Mouse (Mus musculus): Measurements from ENCODE around the gene Ccer1. TPM values are rescaled to one million over a fixed set of nuclear protein-coding genes. Genes with fewer than 3 reads are reported as not detected.

Ccer1 gene
- not detected for total RNA-seq (2018; cell fraction: chromatin; rRNA removed)
- not detected for total RNA-seq (2018; cell fraction: cytosol; rRNA removed)
- not detected for total RNA-seq (2018; cell fraction: nucleus; rRNA removed)
- not detected in 3 replicates for polyA plus RNA-seq (2018)

- WGBS (ENCODE audit: missing documents) = 80% methylated on average over 18 of the region's 20 CpGs
- H3K27ac ChIP-seq = no peak within 1 kb of the TSS
- H3K36me3 ChIP-seq (ENCODE audit: inconsistent target) = no peaks in the 10 kb centered on the region
- no peak within 1 kb of the TSS for H3K4me3 ChIP-seq (ENCODE audit: inconsistent target)
- H3K79me2 ChIP-seq (ENCODE audit: inconsistent target) = no peaks in the 10 kb centered on the region
These were observed at the start of gene Ccer1 for GRCm38 (mm10) chr10:97692913-97693312. Ccer1 (plus strand) TSS chr10:97693059.

DNA sequence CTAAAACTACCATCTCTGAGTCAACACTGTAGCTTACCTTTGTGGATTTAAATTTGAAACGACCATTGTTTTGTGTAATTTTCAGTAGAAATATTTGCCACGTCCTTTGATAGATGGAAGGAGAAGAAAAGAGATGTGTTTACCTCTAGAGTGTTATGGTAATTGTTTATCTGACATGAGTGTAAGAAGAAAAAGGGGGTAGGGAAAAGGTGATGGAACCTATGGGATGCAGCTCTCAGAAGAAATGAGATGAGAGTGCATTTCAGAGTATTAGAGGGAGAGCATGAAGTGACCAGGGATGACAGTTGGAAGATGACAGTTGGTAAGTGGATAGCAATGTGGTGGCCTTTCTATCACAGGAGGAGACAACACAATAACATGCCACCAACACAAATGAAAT is 49.1 kb upstream of the Ccer1 start, which contains the start of gene Epyc:
Epyc (plus strand) TSS at position 301 of the 400 bp plus-strand sequence.
- H3K79me2 ChIP-seq (ENCODE audit: inconsistent target) = no peaks in the 10 kb centered on the region
- no peak within 1 kb of the TSS for H3K4me3 ChIP-seq (ENCODE audit: inconsistent target)
- H3K36me3 ChIP-seq (ENCODE audit: inconsistent target) = no peaks in the 10 kb centered on the region
- no peak within 1 kb of the TSS for H3K27ac ChIP-seq
- WGBS (ENCODE audit: missing documents) = 89% methylated on average over 2 of the region's 2 CpGs

DNA sequence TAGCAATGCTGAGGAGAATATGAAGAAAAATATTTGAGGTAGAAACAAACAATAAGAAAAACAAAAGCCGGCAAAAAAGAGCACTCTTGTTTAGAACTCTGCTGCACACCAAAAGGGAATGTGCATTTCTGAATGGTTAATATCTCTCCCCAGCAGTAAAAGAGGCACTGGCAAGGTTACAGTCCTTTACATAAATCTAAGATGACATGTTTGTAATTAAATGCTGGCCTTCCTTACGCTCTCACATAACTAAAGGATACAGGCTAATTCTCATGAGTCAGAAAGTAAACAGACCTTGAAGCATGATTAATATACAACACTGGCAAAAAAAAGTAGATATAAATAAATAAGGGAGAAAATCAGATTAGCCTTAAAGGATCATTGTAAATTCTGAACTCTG is 42.5 kb upstream of the Ccer1 start:
- Histone ChIP-seq H3K27ac (no peak overlapping the region), H3K4me3 (ENCODE audit: inconsistent target) (no peak overlapping the region), H3K36me3 (ENCODE audit: inconsistent target) (no peaks in the 10 kb centered on the region), H3K79me2 (ENCODE audit: inconsistent target) (no peaks in the 10 kb centered on the region)
- WGBS (ENCODE audit: missing documents) = 91% methylated on average over 2 of the region's 2 CpGs

DNA sequence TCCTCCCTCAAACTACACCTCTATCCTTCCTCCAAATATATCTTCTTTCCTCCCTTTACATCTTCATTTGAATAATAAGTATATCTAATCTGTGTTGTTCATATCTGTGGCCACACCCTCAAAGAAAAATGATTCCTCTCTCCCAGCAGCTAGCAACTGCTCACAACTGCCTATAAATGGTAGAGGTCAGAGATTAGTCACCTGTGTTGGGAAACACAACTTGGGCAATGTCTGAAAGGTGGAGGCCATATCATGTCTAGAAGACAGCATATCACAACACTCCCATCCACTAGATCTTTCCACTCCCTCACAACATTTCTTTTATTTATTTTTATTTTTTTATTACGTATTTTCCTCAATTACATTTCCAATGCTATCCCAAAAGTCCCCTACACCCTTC is 33.4 kb upstream of the Ccer1 start:
- 92% methylated on average over 1 of the region's 1 CpGs for WGBS (ENCODE audit: missing documents)
- Histone ChIP-seq H3K36me3 (ENCODE audit: inconsistent target) (no peaks in the 10 kb centered on the region), H3K4me3 (ENCODE audit: inconsistent target) (no peak overlapping the region), H3K79me2 (ENCODE audit: inconsistent target) (no peaks in the 10 kb centered on the region), H3K27ac (no peak overlapping the region)

- Histone ChIP-seq H3K27ac (no peak overlapping the region), H3K36me3 (ENCODE audit: inconsistent target) (no peaks in the 10 kb centered on the region), H3K4me3 (ENCODE audit: inconsistent target) (no peak overlapping the region), H3K79me2 (ENCODE audit: inconsistent target) (no peaks in the 10 kb centered on the region)
- 91% methylated on average over 4 of the region's 4 CpGs for WGBS (ENCODE audit: missing documents)
These were observed 24.2 kb upstream of the Ccer1 start for GRCm38 (mm10) chr10:97668656-97669055.

DNA sequence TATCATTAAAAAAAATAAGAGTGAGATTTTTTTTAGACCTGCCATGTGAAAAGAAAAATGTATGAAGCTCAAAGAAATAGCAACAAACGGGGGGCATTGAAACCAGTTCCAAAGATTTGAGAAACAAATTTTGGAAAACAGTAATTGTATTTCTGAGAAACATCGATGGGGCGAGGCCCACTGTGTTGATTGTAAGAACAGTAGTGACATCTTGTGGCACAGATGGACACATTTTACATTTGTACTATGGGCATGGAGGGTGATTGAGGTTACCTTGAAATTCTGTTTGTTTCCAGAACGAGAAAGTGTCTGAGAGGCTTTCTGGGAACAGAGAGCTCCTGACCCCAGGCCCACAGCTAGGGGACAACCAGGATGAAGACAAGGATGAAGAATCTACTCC is 22.7 kb upstream of the Ccer1 start:
- 76% methylated on average over 4 of the region's 4 CpGs for WGBS (ENCODE audit: missing documents)
- no peaks in the 10 kb centered on the region for H3K36me3 ChIP-seq (ENCODE audit: inconsistent target)
- no peak overlapping the region for H3K4me3 ChIP-seq (ENCODE audit: inconsistent target)
- no peak overlapping the region for H3K27ac ChIP-seq
- H3K79me2 ChIP-seq (ENCODE audit: inconsistent target) = no peaks in the 10 kb centered on the region

DNA sequence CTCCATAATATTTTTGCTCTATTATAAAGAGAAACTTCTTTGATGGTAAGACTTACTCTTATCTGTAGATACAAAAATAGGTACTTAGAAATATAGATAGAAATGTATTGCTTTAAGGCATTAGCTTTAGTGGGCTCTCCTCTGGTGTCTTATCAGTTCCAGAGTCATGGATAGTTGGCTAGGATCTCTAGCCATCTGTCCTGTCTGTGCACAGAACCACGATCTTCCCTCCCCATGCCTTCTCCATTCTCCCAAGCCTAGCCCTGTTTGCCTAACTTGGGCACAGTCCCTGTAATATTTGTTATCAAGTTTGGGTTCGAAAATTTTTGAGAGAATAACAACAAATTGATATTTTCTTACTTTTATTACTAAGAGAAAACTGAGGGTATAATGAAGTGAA is 19.6 kb upstream of the Ccer1 start:
- H3K27ac ChIP-seq = no peak overlapping the region
- H3K4me3 ChIP-seq (ENCODE audit: inconsistent target) = no peak overlapping the region

GRCm38 (mm10) chr10:97682981-97683380 is 9.9 kb upstream of the Ccer1 start:
- no peaks in the 10 kb centered on the region for H3K79me2 ChIP-seq (ENCODE audit: inconsistent target)
- H3K27ac ChIP-seq = no peak overlapping the region
- no peaks in the 10 kb centered on the region for H3K36me3 ChIP-seq (ENCODE audit: inconsistent target)
- H3K4me3 ChIP-seq (ENCODE audit: inconsistent target) = no peak overlapping the region

More for the DNA sequence above, 19.6 kb upstream of the Ccer1 start:
- Histone ChIP-seq H3K36me3 (ENCODE audit: inconsistent target) (no peaks in the 10 kb centered on the region), H3K79me2 (ENCODE audit: inconsistent target) (no peaks in the 10 kb centered on the region)
- 84% methylated on average over 2 of the region's 2 CpGs for WGBS (ENCODE audit: missing documents)

GRCm38 (mm10) chr10:97687198-97687597 is 5.7 kb upstream of the Ccer1 start:
- H3K4me3 ChIP-seq (ENCODE audit: inconsistent target) = no peak overlapping the region
- H3K79me2 ChIP-seq (ENCODE audit: inconsistent target) = no peaks in the 10 kb centered on the region
- WGBS (ENCODE audit: missing documents) = 93% methylated on average over 1 of the region's 1 CpGs
- no peak overlapping the region for H3K27ac ChIP-seq
- no peaks in the 10 kb centered on the region for H3K36me3 ChIP-seq (ENCODE audit: inconsistent target)

DNA sequence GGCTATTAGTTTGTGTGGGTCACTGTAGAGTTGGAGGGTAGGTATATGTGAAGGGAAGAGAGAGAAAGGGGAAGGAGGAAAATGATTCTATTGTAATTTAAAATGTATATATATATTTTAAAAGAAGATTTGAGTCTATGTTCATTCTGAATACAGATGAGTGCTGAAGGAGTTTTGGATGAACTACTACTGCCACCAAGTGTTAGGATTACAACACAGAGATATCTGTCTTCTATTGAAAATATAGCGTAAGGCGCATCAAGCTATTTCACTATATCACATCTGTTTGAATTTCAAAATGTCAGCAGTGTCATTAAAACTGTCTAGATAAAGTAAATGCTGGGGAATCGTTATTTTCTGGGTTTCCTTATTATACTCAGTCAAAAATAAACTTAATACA is 3.4 kb upstream of the Ccer1 start:
- WGBS (ENCODE audit: missing documents) = 77% methylated on average over 3 of the region's 3 CpGs
- Histone ChIP-seq H3K79me2 (ENCODE audit: inconsistent target) (no peaks in the 10 kb centered on the region), H3K27ac (no peak overlapping the region), H3K4me3 (ENCODE audit: inconsistent target) (no peak overlapping the region), H3K36me3 (ENCODE audit: inconsistent target) (no peaks in the 10 kb centered on the region)

DNA sequence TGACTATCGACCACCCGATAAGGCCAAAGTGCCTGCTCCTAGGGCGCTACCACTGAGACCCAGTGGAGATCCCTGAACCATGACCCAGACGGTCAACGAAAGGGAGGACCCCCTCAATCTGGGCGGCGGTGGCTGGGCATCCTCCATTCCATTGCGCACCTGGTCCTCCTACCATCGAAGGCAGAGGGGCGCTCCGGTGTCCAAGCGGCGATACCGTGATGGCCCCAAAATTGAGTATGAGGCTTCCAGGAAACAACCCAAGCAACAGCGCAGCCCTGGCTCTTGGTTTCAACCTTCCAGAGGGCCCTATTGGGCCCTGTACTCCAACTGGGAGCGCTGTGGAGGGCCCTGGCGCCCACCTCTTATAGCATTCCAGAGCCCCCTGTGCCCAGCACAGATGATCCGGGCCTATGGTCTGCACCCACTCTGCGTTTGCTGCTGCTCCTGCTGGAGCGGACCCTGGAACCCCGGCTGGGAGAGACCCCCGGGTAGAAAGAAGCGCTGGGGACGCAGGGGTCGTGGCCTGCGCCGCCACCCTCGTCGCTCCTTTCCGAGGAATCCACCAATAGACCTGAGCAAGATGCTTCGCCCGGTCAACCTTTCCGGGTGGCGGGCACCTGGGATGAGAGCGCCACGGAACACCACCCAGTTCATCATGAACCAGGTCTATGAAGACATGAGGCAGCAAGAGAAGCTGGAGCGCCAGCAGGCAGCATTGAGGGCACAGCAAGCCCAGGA is 708 bp downstream of the Ccer1 start:
- no peak overlapping the region for H3K27ac ChIP-seq
- WGBS (ENCODE audit: missing documents) = 93% methylated on average over 36 of the region's 37 CpGs

GRCm38 (mm10) chr10:97702321-97702720 is 9.5 kb downstream of the Ccer1 start:
- no peak overlapping the region for H3K27ac ChIP-seq
- H3K36me3 ChIP-seq (ENCODE audit: inconsistent target) = no peaks in the 10 kb centered on the region
- H3K4me3 ChIP-seq (ENCODE audit: inconsistent target) = no peak overlapping the region
- H3K79me2 ChIP-seq (ENCODE audit: inconsistent target) = no peaks in the 10 kb centered on the region

More for the DNA sequence above, 708 bp downstream of the Ccer1 start:
- no peaks in the 10 kb centered on the region for H3K36me3 ChIP-seq (ENCODE audit: inconsistent target)
- H3K4me3 ChIP-seq (ENCODE audit: inconsistent target) = no peak overlapping the region
- H3K79me2 ChIP-seq (ENCODE audit: inconsistent target) = no peaks in the 10 kb centered on the region

DNA sequence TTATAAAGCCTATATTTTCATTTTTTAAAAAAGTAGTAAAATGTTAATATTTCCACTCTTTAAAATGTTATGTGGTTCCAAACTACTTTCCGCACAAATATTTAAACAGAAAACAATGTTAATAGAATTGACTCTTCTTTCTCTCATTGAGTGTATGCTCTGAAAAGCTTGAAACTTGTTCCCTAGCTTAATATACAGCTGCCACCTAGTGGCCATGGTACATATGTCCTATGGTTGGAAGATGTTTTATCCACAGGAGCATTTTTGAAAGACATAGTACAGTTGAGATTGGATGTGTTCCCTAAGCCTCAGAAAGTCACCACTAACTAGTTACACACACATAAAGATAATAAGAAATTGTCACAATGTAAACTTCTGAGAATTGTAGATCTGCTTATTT is 11.7 kb downstream of the Ccer1 start:
- no peak overlapping the region for H3K4me3 ChIP-seq (ENCODE audit: inconsistent target)
- H3K36me3 ChIP-seq (ENCODE audit: inconsistent target) = no peaks in the 10 kb centered on the region
- no peak overlapping the region for H3K27ac ChIP-seq
- 80% methylated on average over 1 of the region's 1 CpGs for WGBS (ENCODE audit: missing documents)
- H3K79me2 ChIP-seq (ENCODE audit: inconsistent target) = no peaks in the 10 kb centered on the region

GRCm38 (mm10) chr10:97712687-97713086 is 19.8 kb downstream of the Ccer1 start:
- H3K4me3 ChIP-seq (ENCODE audit: inconsistent target) = no peak overlapping the region
- H3K27ac ChIP-seq = no peak overlapping the region
- WGBS (ENCODE audit: missing documents) = 7% methylated on average over 5 of the region's 5 CpGs
- H3K36me3 ChIP-seq (ENCODE audit: inconsistent target) = no peaks in the 10 kb centered on the region
- H3K79me2 ChIP-seq (ENCODE audit: inconsistent target) = no peaks in the 10 kb centered on the region

DNA sequence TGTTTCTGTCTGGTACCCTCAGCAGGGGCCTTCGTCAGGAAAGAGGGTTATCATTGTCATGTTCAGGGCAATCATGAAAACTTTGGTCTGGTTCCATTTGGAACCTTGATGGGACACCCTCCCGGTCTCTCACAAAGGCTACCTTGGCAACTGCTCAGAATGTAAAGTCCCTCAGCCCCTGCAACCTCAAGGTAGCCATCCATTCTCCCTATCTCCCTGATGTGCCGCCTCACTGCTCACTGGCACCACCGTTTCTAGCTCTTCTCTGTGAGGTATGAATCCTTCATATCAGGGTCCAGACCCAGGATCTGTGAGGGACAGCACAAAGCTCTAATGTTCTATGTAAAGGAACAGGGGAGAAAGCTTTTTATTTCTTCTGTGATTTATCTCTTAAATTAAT is 21.7 kb downstream of the Ccer1 start:
- H3K27ac ChIP-seq = no peak overlapping the region
- 81% methylated on average over 4 of the region's 4 CpGs for WGBS (ENCODE audit: missing documents)
- H3K36me3 ChIP-seq (ENCODE audit: inconsistent target) = no peaks in the 10 kb centered on the region
- H3K79me2 ChIP-seq (ENCODE audit: inconsistent target) = no peaks in the 10 kb centered on the region
- H3K4me3 ChIP-seq (ENCODE audit: inconsistent target) = no peak overlapping the region
